Mouse (Mus musculus) kidney, postnatal 14 days (tissue): Measurements from ENCODE around the gene Vav3.

Experiments used
- DNase-seq: peaks from one replicate; pipeline ENCODE4 v3.0.0; 2022; ENCODE audit warnings: mixed read lengths

The Vav3 gene

GRCm38 (mm10) chr3:109340274-109341070, at the start of gene Vav3:
Gene Vav3 (plus strand): TSS chr3:109340653.
- peak; percentile 78 for DNase-seq

DNA sequence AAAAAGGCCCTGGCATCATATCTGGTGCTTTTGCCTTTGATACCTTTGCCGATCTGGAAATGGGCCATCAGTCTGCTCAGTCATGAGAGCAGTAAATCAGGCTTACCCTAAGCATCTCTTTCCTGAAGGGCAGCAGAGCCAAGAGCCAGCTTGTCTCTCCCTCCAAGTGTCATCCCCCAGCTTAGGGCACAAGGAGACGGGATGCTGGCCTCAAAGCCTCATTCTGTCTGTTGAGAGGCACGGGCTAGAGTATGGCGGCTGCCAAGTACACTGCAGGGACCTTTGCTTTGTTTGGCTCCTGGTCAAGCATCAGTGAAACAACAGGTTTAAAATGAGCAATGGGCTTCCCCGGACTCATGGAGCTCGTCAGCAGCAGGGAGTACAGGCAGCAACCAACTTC, 41.6 kb upstream of the Vav3 start:
- DNase-seq, result no peak

GRCm38 (mm10) chr3:109299303-109300074, 41.0 kb upstream of the Vav3 start:
- no peak for DNase-seq

DNA sequence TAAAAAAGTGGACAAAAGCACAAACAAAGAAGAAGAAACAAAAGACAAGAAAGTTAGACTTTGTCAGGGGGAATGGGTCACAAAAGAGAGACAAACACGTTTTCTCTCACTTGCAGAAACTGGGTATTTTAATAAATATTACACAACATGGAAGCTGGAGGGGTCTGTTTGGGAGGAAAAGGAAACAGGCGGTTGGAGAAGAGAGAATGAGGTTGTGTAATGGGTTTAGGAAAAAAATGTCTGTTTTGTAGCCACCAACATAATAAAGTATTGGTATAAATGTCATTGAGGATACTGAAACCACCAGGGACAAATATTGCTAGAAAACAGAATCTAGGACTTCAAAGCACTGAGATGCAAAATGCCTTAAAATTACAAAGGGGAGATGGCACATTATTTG, 38.4 kb upstream of the Vav3 start:
- no peak for DNase-seq

DNA sequence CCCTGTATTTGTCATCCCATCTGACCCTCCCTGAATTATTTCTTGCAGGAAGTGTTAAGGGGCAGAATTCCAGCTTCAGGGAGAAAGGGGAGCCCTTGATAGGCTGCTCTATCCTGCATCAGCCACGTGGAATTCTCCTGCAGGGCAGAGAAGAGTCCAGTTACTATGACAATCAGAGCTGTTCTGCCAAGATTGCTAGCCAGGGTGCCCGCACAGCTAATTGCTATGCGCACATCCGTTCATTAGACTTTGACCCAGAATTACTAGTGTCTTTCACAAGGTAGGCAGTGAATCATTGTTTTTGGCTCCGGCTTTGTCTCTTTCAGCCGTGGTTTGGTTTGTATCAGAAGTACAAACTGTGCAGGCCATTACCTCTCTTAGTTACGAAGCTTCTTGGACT, 33.0 kb upstream of the Vav3 start:
- DNase-seq, result peak; percentile 67

GRCm38 (mm10) chr3:109308468-109308867, 32.0 kb upstream of the Vav3 start:
- DNase-seq, result no peak

GRCm38 (mm10) chr3:109309317-109310265, 30.9 kb upstream of the Vav3 start:
- peak; percentile 61 for DNase-seq

DNA sequence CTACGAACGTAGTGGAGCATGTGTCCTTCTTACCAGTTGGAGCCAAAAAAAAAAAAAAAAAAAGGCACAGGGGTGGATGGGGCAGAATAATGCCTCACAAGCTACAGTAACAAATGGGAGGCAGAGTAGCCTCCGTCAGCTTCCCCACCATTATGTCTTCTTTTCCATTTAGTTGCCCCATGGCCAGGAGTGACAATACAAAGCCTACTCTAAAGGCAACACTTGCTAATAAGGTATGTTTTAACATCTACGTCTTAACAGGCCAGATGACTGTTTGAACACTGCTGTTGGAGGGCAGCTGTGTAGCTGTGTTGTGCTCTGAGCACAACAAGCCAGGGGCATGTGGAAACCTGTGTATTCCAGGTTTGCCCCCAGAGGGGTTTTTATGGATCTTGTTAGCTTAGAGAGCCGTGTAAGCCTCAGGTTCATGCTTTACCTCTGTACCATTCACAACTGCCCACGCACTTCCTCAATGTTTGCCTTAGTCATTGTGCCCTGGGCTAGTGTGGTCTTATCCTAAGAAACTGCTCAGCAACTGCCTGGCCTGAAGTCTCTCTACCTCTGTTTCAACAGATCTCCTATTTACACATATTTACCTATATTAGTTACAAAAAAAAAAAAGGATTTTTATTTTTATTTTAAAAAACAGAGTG, 29.2 kb upstream of the Vav3 start:
- DNase-seq, result no peak

GRCm38 (mm10) chr3:109311875-109312274, 28.6 kb upstream of the Vav3 start:
- no peak for DNase-seq

DNA sequence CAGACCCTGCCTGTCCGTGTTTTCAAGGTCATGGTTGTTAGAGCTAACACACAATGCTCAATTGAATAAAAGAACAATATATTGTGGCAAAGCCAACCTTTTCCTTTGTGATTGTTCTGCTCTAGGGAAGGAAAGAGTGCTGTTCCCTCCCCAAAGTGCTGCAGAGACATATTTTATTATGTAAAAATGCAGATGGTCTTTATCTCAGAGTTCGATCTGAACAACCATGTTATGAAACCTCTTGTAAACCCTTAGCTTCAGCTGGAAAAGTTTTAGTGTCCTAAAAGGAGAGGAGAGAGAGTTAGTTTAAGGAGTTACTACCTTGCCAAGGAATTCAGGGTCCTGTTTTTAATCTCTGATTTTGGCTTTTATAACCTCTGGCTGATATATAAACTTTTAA, 27.0 kb upstream of the Vav3 start:
- no peak for DNase-seq

GRCm38 (mm10) chr3:109322225-109322624, 18.2 kb upstream of the Vav3 start:
- DNase-seq, result no peak

DNA sequence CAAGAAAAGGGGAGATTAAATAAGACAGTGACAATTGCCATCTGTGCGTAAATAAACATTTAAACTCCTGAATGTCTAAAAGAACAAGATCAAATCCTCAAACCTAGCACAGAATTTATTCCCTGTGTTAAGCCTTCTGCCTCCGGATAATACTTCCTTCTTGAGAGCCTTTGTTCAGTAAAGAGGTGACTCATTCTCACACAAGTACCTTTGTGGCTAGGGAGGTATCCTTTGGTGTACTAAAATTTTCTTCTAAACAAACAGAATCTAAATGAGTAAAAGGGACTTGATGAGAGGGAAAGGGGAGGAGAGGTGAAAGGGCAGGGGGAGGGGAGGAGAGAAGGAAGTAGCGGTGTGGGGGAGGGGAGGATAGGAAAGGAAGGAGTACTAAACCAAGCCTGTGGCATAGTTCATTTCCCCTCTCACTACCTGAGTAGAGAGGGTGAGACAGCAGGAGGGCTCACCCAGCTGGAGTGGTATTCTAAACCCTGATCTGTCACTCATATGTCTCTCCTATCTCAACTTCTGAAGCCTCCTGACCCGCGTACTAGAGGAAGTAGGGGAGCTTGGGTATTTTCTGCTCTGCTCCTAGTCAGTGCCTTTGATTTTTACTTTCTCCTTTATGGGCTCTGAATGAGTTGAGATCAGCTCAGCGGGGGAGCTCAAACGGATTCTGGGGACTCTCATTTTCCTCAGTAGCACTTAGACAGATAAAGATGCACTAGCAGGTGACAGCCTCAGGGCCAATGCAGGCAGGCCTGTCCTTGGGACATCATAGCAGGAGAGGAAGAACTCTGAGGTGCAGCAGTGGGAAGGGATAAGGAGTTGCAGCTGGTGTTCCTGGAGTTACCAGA, 16.8 kb upstream of the Vav3 start:
- DNase-seq, result no peak

DNA sequence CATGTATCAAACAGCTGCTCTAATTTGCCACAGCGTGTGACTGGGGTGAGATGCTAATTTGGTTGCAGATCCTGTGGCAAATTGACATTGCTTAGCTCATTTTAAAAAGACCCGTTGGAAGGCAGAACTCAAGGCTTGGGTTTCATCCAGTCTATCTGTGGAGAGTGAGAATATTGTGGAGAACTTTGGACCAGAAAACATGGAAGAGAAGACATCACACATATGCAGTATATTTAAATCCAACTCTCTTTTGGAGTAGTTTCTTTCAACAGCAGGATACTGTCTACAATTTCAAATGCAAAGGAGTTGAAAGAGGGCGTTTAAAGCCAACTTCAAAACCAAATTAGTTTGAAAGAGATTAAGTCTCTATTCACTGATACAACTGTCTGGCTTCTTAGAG, 13.3 kb upstream of the Vav3 start:
- no peak for DNase-seq

DNA sequence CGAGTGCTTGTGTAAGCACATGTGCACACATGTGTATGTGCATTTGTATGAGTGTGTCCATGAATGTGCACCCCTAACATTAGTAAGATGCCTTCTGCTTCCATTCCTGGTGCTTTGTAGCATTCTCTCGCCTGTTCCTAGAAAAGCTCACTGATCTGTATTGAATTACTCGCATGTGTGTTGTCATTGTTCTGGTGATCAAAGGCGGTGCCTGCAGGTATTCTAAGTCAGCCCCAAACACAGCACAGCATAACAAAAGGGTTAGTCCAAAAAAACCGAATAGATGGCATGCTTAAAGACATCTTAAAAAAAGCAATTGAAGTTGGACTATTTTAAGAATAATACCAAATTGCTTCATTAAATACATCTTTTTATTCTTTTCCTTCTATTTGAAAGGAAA, 7.7 kb upstream of the Vav3 start:
- no peak for DNase-seq

- no peak for DNase-seq
These were observed 5.0 kb upstream of the Vav3 start for GRCm38 (mm10) chr3:109335470-109335869.

DNA sequence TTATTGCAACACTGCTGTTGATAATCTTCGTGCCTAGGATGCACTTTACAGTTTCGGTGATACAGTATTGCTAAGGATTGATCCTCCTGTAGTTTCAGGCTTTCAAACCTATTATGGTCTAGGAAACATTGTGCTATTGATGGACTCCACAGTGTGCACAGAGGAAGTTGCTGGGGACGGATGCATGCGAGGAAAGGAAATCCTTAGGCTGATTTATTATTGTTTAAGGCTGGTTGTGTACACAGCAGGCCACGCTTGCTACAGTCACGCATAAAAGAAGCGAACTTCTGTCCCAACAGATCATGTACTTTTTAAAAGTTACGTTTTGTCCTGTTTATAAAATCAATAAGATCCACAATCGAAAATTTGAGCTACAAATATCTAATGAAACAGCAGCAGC, 1.2 kb upstream of the Vav3 start:
- DNase-seq, result peak; percentile 17

- peak; percentile 71 for DNase-seq
These were observed 546 bp upstream of the Vav3 start for GRCm38 (mm10) chr3:109339941-109340273.

DNA sequence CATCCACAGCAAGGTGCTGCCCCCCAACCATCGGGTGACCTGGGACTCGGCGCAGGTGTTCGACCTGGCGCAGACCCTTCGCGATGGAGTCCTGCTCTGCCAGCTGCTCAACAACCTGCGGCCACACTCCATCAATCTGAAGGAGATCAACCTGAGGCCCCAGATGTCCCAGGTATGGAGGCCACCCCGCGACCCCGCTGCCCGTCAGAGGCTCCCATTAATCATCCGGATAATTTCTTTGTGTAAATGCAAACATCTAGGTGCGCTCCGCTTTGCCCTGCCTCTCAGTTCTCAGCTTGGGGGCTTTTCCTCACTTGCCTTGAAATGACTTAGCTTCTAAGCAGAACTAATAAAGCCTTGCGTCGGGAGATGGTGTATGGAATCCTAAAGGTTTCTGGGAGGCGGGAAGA, 623 bp downstream of the Vav3 start:
- no peak for DNase-seq

GRCm38 (mm10) chr3:109341631-109342030, 1.2 kb downstream of the Vav3 start:
- peak; percentile 53 for DNase-seq

DNA sequence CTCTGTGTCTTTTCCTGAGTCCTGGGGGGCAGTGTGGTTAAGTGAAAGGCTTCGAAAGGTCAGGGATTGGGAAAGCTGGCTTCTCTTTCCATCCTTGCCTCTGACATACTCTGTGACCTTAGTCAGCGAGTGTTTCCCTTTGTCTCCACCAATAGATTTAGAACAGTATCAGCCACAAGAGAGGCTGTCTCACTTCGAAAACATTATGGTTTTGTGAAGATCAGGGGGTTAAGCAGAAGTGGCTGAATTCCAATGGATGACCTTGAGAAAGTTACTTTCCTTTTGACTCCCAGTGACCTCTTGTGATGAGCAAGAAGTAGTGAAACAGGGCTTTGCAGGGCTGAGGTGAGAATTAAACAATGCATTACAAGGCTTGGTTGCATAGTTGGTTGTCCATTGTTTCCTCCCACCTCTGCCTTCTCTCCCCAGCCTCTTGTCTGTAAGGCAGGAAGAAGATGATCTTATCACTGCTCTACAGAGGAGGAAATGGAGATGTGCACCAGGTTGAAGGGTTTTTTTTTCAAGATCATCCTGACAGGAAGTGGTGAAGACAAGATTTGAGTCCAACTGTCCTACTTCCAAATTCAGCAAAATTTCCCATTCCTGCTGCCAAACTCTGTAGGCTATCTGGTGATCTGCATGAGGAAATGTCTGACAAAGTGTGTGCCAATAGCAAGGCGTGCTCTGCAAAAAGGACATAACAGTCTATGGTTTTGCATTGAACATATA, 11.7 kb downstream of the Vav3 start:
- peak; percentile 38 for DNase-seq

DNA sequence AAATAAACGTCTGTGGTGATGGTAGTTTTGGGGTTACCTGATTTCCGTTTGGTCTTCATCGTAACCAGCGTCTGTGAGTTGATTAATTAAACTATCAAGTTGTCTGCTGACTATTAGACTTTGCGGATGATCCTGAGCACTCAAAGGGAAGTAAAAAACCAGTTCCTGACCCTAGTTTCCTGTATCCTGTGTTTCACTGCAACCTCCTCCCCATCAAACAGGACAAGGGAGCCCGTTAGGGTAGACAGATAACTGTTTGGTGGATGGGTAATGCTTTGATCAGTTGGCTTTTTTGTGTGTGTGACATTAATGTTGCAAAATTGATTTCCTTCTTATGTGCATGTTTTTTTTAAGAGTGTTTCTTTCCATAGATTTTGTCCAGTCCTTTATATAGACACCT, 12.2 kb downstream of the Vav3 start:
- peak; percentile 22 for DNase-seq
